Mouse (Mus musculus): ENCODE results near the gene Cdca5. TPM values are rescaled to one million over a fixed set of nuclear protein-coding genes. Genes with fewer than 3 reads are reported as not detected.

Cdca5 gene
- total RNA-seq, 2 experiments from 2014 or later: 0.85 to 1.2 TPM

Other genes with a start within 250 kb of the Cdca5 start
- 10 to 100 TPM; 80.4 to 88.1 TPM for gene Frmd8, start 209.7 kb upstream of the Cdca5 start, total RNA-seq (2023)
- 10 to 100 TPM; 77.6 to 84.5 TPM for gene Slc25a45, start 207.2 kb upstream of the Cdca5 start, total RNA-seq (2023)
- gene Tigd3, start 190.8 kb upstream of the Cdca5 start, total RNA-seq (2023): 1 to 10 TPM; 1.1 to 1.6 TPM
- gene Dpf2, start 172.0 kb upstream of the Cdca5 start, total RNA-seq (2023): 100 to 1,000 TPM; 131 to 160 TPM
- 10 to 100 TPM; 40.3 to 51.9 TPM for gene Cdc42ep2, start 160.2 kb upstream of the Cdca5 start, total RNA-seq (2023)
- gene Pola2, start 120.8 kb upstream of the Cdca5 start, total RNA-seq (2023): 10 to 100 TPM; 29.1 to 38.4 TPM
- not detected for gene Slc22a20, start 98.8 kb upstream of the Cdca5 start, total RNA-seq (2023)
- gene Capn1, start 69.1 kb upstream of the Cdca5 start, total RNA-seq (2023): 10 to 100 TPM; 64.1 to 69.8 TPM
- gene Syvn1, start 38.4 kb upstream of the Cdca5 start, total RNA-seq (2023): 10 to 100 TPM; 56.0 to 57.8 TPM
- 10 to 100 TPM; 15.0 to 15.8 TPM for gene Mrpl49, start 27.2 kb upstream of the Cdca5 start, total RNA-seq (2023)
- gene Fau, start 27.1 kb upstream of the Cdca5 start, total RNA-seq (2023): 1,000 to 10,000 TPM; 2,789 to 3,006 TPM
- 10 to 100 TPM; 13.9 to 14.4 TPM for gene Znhit2, start 23.8 kb upstream of the Cdca5 start, total RNA-seq (2023)
- gene Tm7sf2, start 16.6 kb upstream of the Cdca5 start, total RNA-seq (2023): 10 to 100 TPM; 16.3 to 21.0 TPM
- 100 to 1,000 TPM; 118 to 121 TPM for gene Vps51, start 7.8 kb upstream of the Cdca5 start, total RNA-seq (2023)
- gene Tmem262, start 5.0 kb upstream of the Cdca5 start, total RNA-seq (2023): not detected
- gene Gm28374, start 2.7 kb upstream of the Cdca5 start, total RNA-seq (2023): 1 to 10 TPM in 1 of 2 experiments, not detected in 1; 1.5 TPM
- 10 to 100 TPM; 43.3 to 45.6 TPM for gene Zfpl1, start within 50 bp of the Cdca5 start, total RNA-seq (2023)
- 1 to 10 TPM in 1 of 2 experiments, not detected in 1; 1.2 TPM for gene AC131692.1, start 9.4 kb downstream of the Cdca5 start, total RNA-seq (2023)
- not detected for gene Naaladl1, start 20.8 kb downstream of the Cdca5 start, total RNA-seq (2023)
- gene Sac3d1, start 33.7 kb downstream of the Cdca5 start, total RNA-seq (2023): 10 to 100 TPM; 10.7 to 11.4 TPM
- 10 to 100 TPM; 18.9 to 20.3 TPM for gene Snx15, start 43.3 kb downstream of the Cdca5 start, total RNA-seq (2023)
- 1 to 10 TPM; 4.1 to 9.4 TPM for gene Batf2, start 56.0 kb downstream of the Cdca5 start, total RNA-seq (2023)
- 10 to 100 TPM; 16.4 to 17.6 TPM for gene Arl2, start 56.6 kb downstream of the Cdca5 start, total RNA-seq (2023)
- under 1 TPM in 1 of 2 experiments, not detected in 1; 0.67 TPM for gene Majin, start 99.4 kb downstream of the Cdca5 start, total RNA-seq (2023)
- gene Gpha2, start 141.4 kb downstream of the Cdca5 start, total RNA-seq (2023): not detected
- 10 to 100 TPM; 17.2 to 18.4 TPM for gene Ppp2r5b, start 150.9 kb downstream of the Cdca5 start, total RNA-seq (2023)
- 100 to 1,000 TPM; 176 to 243 TPM for gene Atg2a, start 156.7 kb downstream of the Cdca5 start, total RNA-seq (2023)
- gene Ehd1, start 191.7 kb downstream of the Cdca5 start, total RNA-seq (2023): 100 to 1,000 TPM; 239 to 255 TPM
- 1 to 10 TPM; 7.1 to 8.1 TPM for gene Cdc42bpg, start 221.5 kb downstream of the Cdca5 start, total RNA-seq (2023)
- 10 to 100 TPM; 22.7 to 23.6 TPM for gene Men1, start 250.0 kb downstream of the Cdca5 start, total RNA-seq (2023)

Data from monocyte, adult 59 days (primary cell).